Mouse (Mus musculus): ENCODE data around the gene Atp1a3. TPM values are rescaled to one million over a fixed set of nuclear protein-coding genes. Genes with fewer than 3 reads are reported as not detected.

The Atp1a3 gene
- polyA plus RNA-seq, 1 experiment from 2014 or later, result 429 TPM

GRCm38 (mm10) chr7:25006586-25007364 is 1.0 kb upstream of the Atp1a3 start:
- Histone ChIP-seq H3K4me2 (ENCODE audit: low read depth, low read length) (peak overlapping the region; percentile 58; the same call in 1 of the 2 replicates), H3K36me3 (ENCODE audit: control insufficient read depth, insufficient read depth, low read length) (no peaks in the 10 kb centered on the region), H3K27me3 (ENCODE audit: control insufficient read depth, insufficient read depth, low read length) (no peaks in the 10 kb centered on the region), H3K4me3 (ENCODE audit: low read depth, low read length) (no peak overlapping the region), H3K4me1 (ENCODE audit: control insufficient read depth, insufficient read depth, low read length) (peaks cover 56% of the 10 kb centered on the region), H3K27ac (ENCODE audit: low read depth, low read length) (peak overlapping the region; percentile 95), H3K9ac (replicated peaks; ENCODE audit: low read depth, low read length) (no peak overlapping the region), H3K9me3 (ENCODE audit: control insufficient read depth, low read length) (no peaks in the 10 kb centered on the region)
- WGBS, result 70% methylated on average over 12 of the region's 12 CpGs
- no peak for ATAC-seq (ENCODE audit: low read depth)

GRCm38 (mm10) chr7:25006171-25006570 is 413 bp upstream of the Atp1a3 start:
- H3K27me3 ChIP-seq (ENCODE audit: control insufficient read depth, insufficient read depth, low read length), result no peaks in the 10 kb centered on the region
- peak overlapping the region; percentile 80 for H3K4me3 ChIP-seq (ENCODE audit: low read depth, low read length)
- peak overlapping the region; percentile 84 for H3K27ac ChIP-seq (ENCODE audit: low read depth, low read length)
- ATAC-seq (ENCODE audit: low read depth), result no peak
- no peaks in the 10 kb centered on the region for H3K9me3 ChIP-seq (ENCODE audit: control insufficient read depth, low read length)
- H3K4me1 ChIP-seq (ENCODE audit: control insufficient read depth, insufficient read depth, low read length), result peaks cover 54% of the 10 kb centered on the region
- no peaks in the 10 kb centered on the region for H3K36me3 ChIP-seq (ENCODE audit: control insufficient read depth, insufficient read depth, low read length)
- peak overlapping the region; percentile 29; the same call in 1 of the 2 replicates for H3K9ac ChIP-seq (replicated peaks; ENCODE audit: low read depth, low read length)
- 64% methylated on average over 3 of the region's 3 CpGs for WGBS
- peak overlapping the region; percentile 58 for H3K4me2 ChIP-seq (ENCODE audit: low read depth, low read length)

GRCm38 (mm10) chr7:25004806-25005205 is 952 bp downstream of the Atp1a3 start:
- Histone ChIP-seq H3K9ac (replicated peaks; ENCODE audit: low read depth, low read length) (peak overlapping the region; percentile 93), H3K4me3 (ENCODE audit: low read depth, low read length) (peak overlapping the region; percentile 80), H3K27ac (ENCODE audit: low read depth, low read length) (peak overlapping the region; percentile 84), H3K9me3 (ENCODE audit: control insufficient read depth, low read length) (no peaks in the 10 kb centered on the region), H3K36me3 (ENCODE audit: control insufficient read depth, insufficient read depth, low read length) (peaks cover 12% of the 10 kb centered on the region; the same call in 1 of the 2 replicates), H3K4me2 (ENCODE audit: low read depth, low read length) (peak overlapping the region; percentile 58), H3K27me3 (ENCODE audit: control insufficient read depth, insufficient read depth, low read length) (no peaks in the 10 kb centered on the region), H3K4me1 (ENCODE audit: control insufficient read depth, insufficient read depth, low read length) (peaks cover 46% of the 10 kb centered on the region)
- ATAC-seq (ENCODE audit: low read depth), result no peak
- WGBS, result 43% methylated on average over 7 of the region's 9 CpGs

GRCm38 (mm10) chr7:25003820-25004388 is 1.9 kb downstream of the Atp1a3 start:
- Histone ChIP-seq H3K9ac (replicated peaks; ENCODE audit: low read depth, low read length) (peak overlapping the region; percentile 93), H3K27me3 (ENCODE audit: control insufficient read depth, insufficient read depth, low read length) (no peaks in the 10 kb centered on the region), H3K36me3 (ENCODE audit: control insufficient read depth, insufficient read depth, low read length) (peaks cover 18% of the 10 kb centered on the region), H3K27ac (ENCODE audit: low read depth, low read length) (no peak overlapping the region), H3K4me1 (ENCODE audit: control insufficient read depth, insufficient read depth, low read length) (peaks cover 38% of the 10 kb centered on the region), H3K4me2 (ENCODE audit: low read depth, low read length) (peak overlapping the region; percentile 58), H3K9me3 (ENCODE audit: control insufficient read depth, low read length) (no peaks in the 10 kb centered on the region), H3K4me3 (ENCODE audit: low read depth, low read length) (peak overlapping the region; percentile 80)
- WGBS, result 71% methylated on average over 8 of the region's 8 CpGs
- no peak for ATAC-seq (ENCODE audit: low read depth)

DNA sequence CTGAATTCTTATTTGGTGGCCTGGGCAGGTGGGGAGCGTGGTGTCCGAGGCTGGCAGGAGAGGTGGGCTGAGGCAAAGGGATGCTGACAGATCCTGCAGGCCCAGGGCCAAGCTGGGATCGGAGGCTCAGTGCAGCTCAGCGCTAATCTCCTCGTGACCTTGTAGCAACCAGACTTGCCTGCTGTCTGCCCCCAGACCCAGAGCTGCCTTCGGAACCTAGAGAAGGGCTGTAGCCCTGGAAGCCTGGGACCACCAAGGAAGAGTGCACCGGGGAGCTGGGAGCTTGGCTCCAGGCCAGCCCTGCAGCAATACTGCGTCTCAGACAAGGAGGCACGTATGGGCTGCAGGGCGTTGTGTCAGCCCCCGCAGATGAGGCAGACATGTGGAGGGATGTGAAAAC is 2.5 kb downstream of the Atp1a3 start:
- H3K4me1 ChIP-seq (ENCODE audit: control insufficient read depth, insufficient read depth, low read length), result peaks cover 32% of the 10 kb centered on the region
- 39% methylated on average over 11 of the region's 11 CpGs for WGBS
- no peak for ATAC-seq (ENCODE audit: low read depth)

GRCm38 (mm10) chr7:25000711-25001110 is 5.0 kb downstream of the Atp1a3 start:
- peaks cover 42% of the 10 kb centered on the region for H3K36me3 ChIP-seq (ENCODE audit: control insufficient read depth, insufficient read depth, low read length)
- 77% methylated on average over 12 of the region's 12 CpGs for WGBS
- ATAC-seq (ENCODE audit: low read depth), result no peak

More for the DNA sequence above, 2.5 kb downstream of the Atp1a3 start:
- peak overlapping the region; percentile 58 for H3K4me2 ChIP-seq (ENCODE audit: low read depth, low read length)
- H3K27ac ChIP-seq (ENCODE audit: low read depth, low read length), result no peak overlapping the region; the same call in 1 of the 2 replicates
- peaks cover 23% of the 10 kb centered on the region for H3K36me3 ChIP-seq (ENCODE audit: control insufficient read depth, insufficient read depth, low read length)
- no peaks in the 10 kb centered on the region for H3K9me3 ChIP-seq (ENCODE audit: control insufficient read depth, low read length)
- peak overlapping the region; percentile 80 for H3K4me3 ChIP-seq (ENCODE audit: low read depth, low read length)
- H3K9ac ChIP-seq (replicated peaks; ENCODE audit: low read depth, low read length), result peak overlapping the region; percentile 93
- no peaks in the 10 kb centered on the region for H3K27me3 ChIP-seq (ENCODE audit: control insufficient read depth, insufficient read depth, low read length)

GRCm38 (mm10) chr7:25000211-25000610 is 5.5 kb downstream of the Atp1a3 start:
- Histone ChIP-seq H3K4me2 (ENCODE audit: low read depth, low read length) (no peak overlapping the region), H3K4me3 (ENCODE audit: low read depth, low read length) (no peak overlapping the region), H3K4me1 (ENCODE audit: control insufficient read depth, insufficient read depth, low read length) (peaks cover 14% of the 10 kb centered on the region), H3K36me3 (ENCODE audit: control insufficient read depth, insufficient read depth, low read length) (peaks cover 47% of the 10 kb centered on the region), H3K9me3 (ENCODE audit: control insufficient read depth, low read length) (no peaks in the 10 kb centered on the region), H3K27ac (ENCODE audit: low read depth, low read length) (no peak overlapping the region), H3K27me3 (ENCODE audit: control insufficient read depth, insufficient read depth, low read length) (no peaks in the 10 kb centered on the region), H3K9ac (replicated peaks; ENCODE audit: low read depth, low read length) (no peak overlapping the region)
- ATAC-seq (ENCODE audit: low read depth), result no peak
- 74% methylated on average over 7 of the region's 7 CpGs for WGBS

More at GRCm38 (mm10) chr7:25000711-25001110, 5.0 kb downstream of the Atp1a3 start:
- no peak overlapping the region for H3K4me3 ChIP-seq (ENCODE audit: low read depth, low read length)
- H3K27ac ChIP-seq (ENCODE audit: low read depth, low read length), result no peak overlapping the region
- H3K27me3 ChIP-seq (ENCODE audit: control insufficient read depth, insufficient read depth, low read length), result no peaks in the 10 kb centered on the region
- no peak overlapping the region for H3K4me2 ChIP-seq (ENCODE audit: low read depth, low read length)
- no peaks in the 10 kb centered on the region for H3K9me3 ChIP-seq (ENCODE audit: control insufficient read depth, low read length)
- no peak overlapping the region for H3K9ac ChIP-seq (replicated peaks; ENCODE audit: low read depth, low read length)
- peaks cover 14% of the 10 kb centered on the region for H3K4me1 ChIP-seq (ENCODE audit: control insufficient read depth, insufficient read depth, low read length)

- Histone ChIP-seq H3K36me3 (ENCODE audit: control insufficient read depth, insufficient read depth, low read length) (peaks cover 75% of the 10 kb centered on the region), H3K4me2 (ENCODE audit: low read depth, low read length) (no peak overlapping the region), H3K27ac (ENCODE audit: low read depth, low read length) (no peak overlapping the region), H3K9ac (replicated peaks; ENCODE audit: low read depth, low read length) (no peak overlapping the region), H3K4me1 (ENCODE audit: control insufficient read depth, insufficient read depth, low read length) (no peaks in the 10 kb centered on the region), H3K27me3 (ENCODE audit: control insufficient read depth, insufficient read depth, low read length) (no peaks in the 10 kb centered on the region), H3K9me3 (ENCODE audit: control insufficient read depth, low read length) (no peaks in the 10 kb centered on the region), H3K4me3 (ENCODE audit: low read depth, low read length) (no peak overlapping the region)
- ATAC-seq (ENCODE audit: low read depth), result no peak
- WGBS, result 78% methylated on average over 6 of the region's 6 CpGs
These were observed 12.7 kb downstream of the Atp1a3 start for GRCm38 (mm10) chr7:24993081-24993480.

DNA sequence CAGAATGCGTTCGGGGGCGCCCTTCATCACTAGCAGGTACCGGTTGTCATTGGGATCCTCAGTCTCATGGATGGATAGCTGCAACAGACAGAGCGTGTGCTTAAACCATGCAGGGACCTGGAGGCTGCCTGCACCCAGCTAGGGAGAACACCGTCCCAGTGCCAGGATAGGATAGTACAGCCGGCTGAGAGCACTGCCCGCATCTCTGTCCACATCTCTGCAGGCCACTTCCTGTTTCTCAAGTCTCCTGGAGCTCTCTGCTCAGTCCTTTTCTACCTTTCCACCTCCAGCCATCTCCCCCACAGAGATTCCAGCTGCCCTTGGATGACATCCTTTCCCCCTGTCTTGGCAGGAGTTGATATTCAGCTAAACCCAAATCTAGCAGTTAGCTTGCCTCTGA is 15.3 kb downstream of the Atp1a3 start:
- no peak overlapping the region for H3K4me2 ChIP-seq (ENCODE audit: low read depth, low read length)
- ATAC-seq (ENCODE audit: low read depth), result no peak
- WGBS, result 90% methylated on average over 8 of the region's 8 CpGs

More for the DNA sequence above, 15.3 kb downstream of the Atp1a3 start:
- Histone ChIP-seq H3K27ac (ENCODE audit: low read depth, low read length) (no peak overlapping the region), H3K4me3 (ENCODE audit: low read depth, low read length) (no peak overlapping the region), H3K9me3 (ENCODE audit: control insufficient read depth, low read length) (no peaks in the 10 kb centered on the region), H3K9ac (replicated peaks; ENCODE audit: low read depth, low read length) (no peak overlapping the region), H3K36me3 (ENCODE audit: control insufficient read depth, insufficient read depth, low read length) (peaks cover 78% of the 10 kb centered on the region), H3K27me3 (ENCODE audit: control insufficient read depth, insufficient read depth, low read length) (no peaks in the 10 kb centered on the region), H3K4me1 (ENCODE audit: control insufficient read depth, insufficient read depth, low read length) (no peaks in the 10 kb centered on the region)
